Mouse (Mus musculus): ENCODE measurements at regions not wholly inside any gene's neighbourhood (a gene's known extent, or its start where the extent isn't known, plus 50 kb on each side); places are given as distances from the start of the nearest gene placed in this dataset.

GRCm38 (mm10) chr13:72412656-72413055 is 216.0 kb upstream of the Irx2 start:
- no peaks in the 10 kb centered on the region; the same call in 1 of the 2 replicates for H3K9me3 ChIP-seq (ENCODE audit: low read length)
- no peaks in the 10 kb centered on the region for H3K36me3 ChIP-seq (ENCODE audit: insufficient read depth, low read length)
- H3K4me3 ChIP-seq (replicated peaks; ENCODE audit: low read length), result no peak overlapping the region
- TF ChIP-seq NANOG (IDR thresholded peaks at IDR 0.05; ENCODE audit: borderline replicate concordance, low read length), result no peak
- no peak for TF ChIP-seq POU5F1 (IDR thresholded peaks at IDR 0.05; ENCODE audit: borderline replicate concordance, low read length)
- no peaks in the 10 kb centered on the region for H3K4me1 ChIP-seq (replicated peaks; ENCODE audit: low read depth, low read length)
- H3K27me3 ChIP-seq (ENCODE audit: insufficient read depth, low read length), result no peaks in the 10 kb centered on the region

- Histone ChIP-seq H3K4me1 (replicated peaks; ENCODE audit: low read depth, low read length) (no peaks in the 10 kb centered on the region), H3K9me3 (ENCODE audit: low read length) (no peaks in the 10 kb centered on the region; the same call in 1 of the 2 replicates), H3K4me3 (replicated peaks; ENCODE audit: low read length) (no peak overlapping the region), H3K27me3 (ENCODE audit: insufficient read depth, low read length) (no peaks in the 10 kb centered on the region), H3K36me3 (ENCODE audit: insufficient read depth, low read length) (no peaks in the 10 kb centered on the region)
- TF ChIP-seq CTCF (conservative IDR thresholded peaks at IDR 0.05; ENCODE audit: low read length), result no peak
- TF ChIP-seq POU5F1 (IDR thresholded peaks at IDR 0.05; ENCODE audit: borderline replicate concordance, low read length), result no peak
- no peak for TF ChIP-seq NANOG (IDR thresholded peaks at IDR 0.05; ENCODE audit: borderline replicate concordance, low read length)
Measured at GRCm38 (mm10) chr13:72416981-72417380, 211.6 kb upstream of the Irx2 start.

GRCm38 (mm10) chr13:72417816-72418215 is 210.8 kb upstream of the Irx2 start:
- no peaks in the 10 kb centered on the region; the same call in 1 of the 2 replicates for H3K9me3 ChIP-seq (ENCODE audit: low read length)
- TF ChIP-seq NANOG (IDR thresholded peaks at IDR 0.05; ENCODE audit: borderline replicate concordance, low read length) (no peak), CTCF (conservative IDR thresholded peaks at IDR 0.05; ENCODE audit: low read length) (no peak), POU5F1 (IDR thresholded peaks at IDR 0.05; ENCODE audit: borderline replicate concordance, low read length) (no peak)
- H3K4me1 ChIP-seq (replicated peaks; ENCODE audit: low read depth, low read length), result no peaks in the 10 kb centered on the region

GRCm38 (mm10) chr13:72418285-72418684 is 210.3 kb upstream of the Irx2 start:
- TF ChIP-seq CTCF (conservative IDR thresholded peaks at IDR 0.05; ENCODE audit: low read length) (no peak), NANOG (IDR thresholded peaks at IDR 0.05; ENCODE audit: borderline replicate concordance, low read length) (no peak), POU5F1 (IDR thresholded peaks at IDR 0.05; ENCODE audit: borderline replicate concordance, low read length) (no peak)
- H3K27me3 ChIP-seq (ENCODE audit: insufficient read depth, low read length), result no peaks in the 10 kb centered on the region
- no peaks in the 10 kb centered on the region for H3K36me3 ChIP-seq (ENCODE audit: insufficient read depth, low read length)
- no peaks in the 10 kb centered on the region; the same call in 1 of the 2 replicates for H3K9me3 ChIP-seq (ENCODE audit: low read length)
- no peak overlapping the region for H3K4me3 ChIP-seq (replicated peaks; ENCODE audit: low read length)
- no peaks in the 10 kb centered on the region for H3K4me1 ChIP-seq (replicated peaks; ENCODE audit: low read depth, low read length)

More at GRCm38 (mm10) chr13:72417816-72418215, 210.8 kb upstream of the Irx2 start:
- Histone ChIP-seq H3K4me3 (replicated peaks; ENCODE audit: low read length) (no peak overlapping the region), H3K36me3 (ENCODE audit: insufficient read depth, low read length) (no peaks in the 10 kb centered on the region), H3K27me3 (ENCODE audit: insufficient read depth, low read length) (no peaks in the 10 kb centered on the region)

GRCm38 (mm10) chr13:72419532-72419931 is 209.1 kb upstream of the Irx2 start:
- TF ChIP-seq CTCF (conservative IDR thresholded peaks at IDR 0.05; ENCODE audit: low read length) (no peak), POU5F1 (IDR thresholded peaks at IDR 0.05; ENCODE audit: borderline replicate concordance, low read length) (no peak), NANOG (IDR thresholded peaks at IDR 0.05; ENCODE audit: borderline replicate concordance, low read length) (no peak)
- H3K27me3 ChIP-seq (ENCODE audit: insufficient read depth, low read length), result no peaks in the 10 kb centered on the region
- no peaks in the 10 kb centered on the region; the same call in 1 of the 2 replicates for H3K9me3 ChIP-seq (ENCODE audit: low read length)
- H3K36me3 ChIP-seq (ENCODE audit: insufficient read depth, low read length), result no peaks in the 10 kb centered on the region
- H3K4me1 ChIP-seq (replicated peaks; ENCODE audit: low read depth, low read length), result no peaks in the 10 kb centered on the region
- H3K4me3 ChIP-seq (replicated peaks; ENCODE audit: low read length), result no peak overlapping the region

- no peaks in the 10 kb centered on the region for H3K4me1 ChIP-seq (replicated peaks; ENCODE audit: low read depth, low read length)
- H3K27me3 ChIP-seq (ENCODE audit: insufficient read depth, low read length), result no peaks in the 10 kb centered on the region
- TF ChIP-seq CTCF (conservative IDR thresholded peaks at IDR 0.05; ENCODE audit: low read length) (no peak), POU5F1 (IDR thresholded peaks at IDR 0.05; ENCODE audit: borderline replicate concordance, low read length) (no peak), NANOG (IDR thresholded peaks at IDR 0.05; ENCODE audit: borderline replicate concordance, low read length) (no peak)
- no peak overlapping the region for H3K4me3 ChIP-seq (replicated peaks; ENCODE audit: low read length)
- no peaks in the 10 kb centered on the region for H3K9me3 ChIP-seq (ENCODE audit: low read length)
- H3K36me3 ChIP-seq (ENCODE audit: insufficient read depth, low read length), result no peaks in the 10 kb centered on the region
Measured at GRCm38 (mm10) chr13:72425917-72426316, 202.7 kb upstream of the Irx2 start.

- no peaks in the 10 kb centered on the region for H3K27me3 ChIP-seq (ENCODE audit: insufficient read depth, low read length)
- H3K4me3 ChIP-seq (replicated peaks; ENCODE audit: low read length), result no peak overlapping the region
- H3K9me3 ChIP-seq (ENCODE audit: low read length), result no peaks in the 10 kb centered on the region
- TF ChIP-seq POU5F1 (IDR thresholded peaks at IDR 0.05; ENCODE audit: borderline replicate concordance, low read length), result no peak
- no peak for TF ChIP-seq NANOG (IDR thresholded peaks at IDR 0.05; ENCODE audit: borderline replicate concordance, low read length)
- no peak for TF ChIP-seq CTCF (conservative IDR thresholded peaks at IDR 0.05; ENCODE audit: low read length)
- no peaks in the 10 kb centered on the region for H3K36me3 ChIP-seq (ENCODE audit: insufficient read depth, low read length)
- no peaks in the 10 kb centered on the region for H3K4me1 ChIP-seq (replicated peaks; ENCODE audit: low read depth, low read length)
Measured at GRCm38 (mm10) chr13:72445336-72445735, 183.3 kb upstream of the Irx2 start.

- Histone ChIP-seq H3K36me3 (ENCODE audit: insufficient read depth, low read length) (no peaks in the 10 kb centered on the region), H3K4me1 (replicated peaks; ENCODE audit: low read depth, low read length) (no peaks in the 10 kb centered on the region), H3K4me3 (replicated peaks; ENCODE audit: low read length) (no peak overlapping the region), H3K9me3 (ENCODE audit: low read length) (no peaks in the 10 kb centered on the region), H3K27me3 (ENCODE audit: insufficient read depth, low read length) (no peaks in the 10 kb centered on the region)
- TF ChIP-seq POU5F1 (IDR thresholded peaks at IDR 0.05; ENCODE audit: borderline replicate concordance, low read length), result no peak
- no peak for TF ChIP-seq NANOG (IDR thresholded peaks at IDR 0.05; ENCODE audit: borderline replicate concordance, low read length)
- TF ChIP-seq CTCF (conservative IDR thresholded peaks at IDR 0.05; ENCODE audit: low read length), result no peak
Measured at GRCm38 (mm10) chr13:72448458-72449058, 180.1 kb upstream of the Irx2 start.

- Histone ChIP-seq H3K27me3 (ENCODE audit: insufficient read depth, low read length) (no peaks in the 10 kb centered on the region), H3K36me3 (ENCODE audit: insufficient read depth, low read length) (no peaks in the 10 kb centered on the region), H3K4me3 (replicated peaks; ENCODE audit: low read length) (no peak overlapping the region), H3K4me1 (replicated peaks; ENCODE audit: low read depth, low read length) (0 out of 2 replicates have a peak, but pooled peaks cover 2% of the 10 kb centered on the region), H3K9me3 (ENCODE audit: low read length) (peaks cover 10% of the 10 kb centered on the region; the same call in 1 of the 2 replicates)
- no peak for TF ChIP-seq CTCF (conservative IDR thresholded peaks at IDR 0.05; ENCODE audit: low read length)
- no peak for TF ChIP-seq NANOG (IDR thresholded peaks at IDR 0.05; ENCODE audit: borderline replicate concordance, low read length)
Measured at GRCm38 (mm10) chr13:72495353-72495752, 133.3 kb upstream of the Irx2 start.
